Mouse (Mus musculus) megakaryocyte, embryonic 14.5 days (primary cell): Measurements from ENCODE around the gene Lhx4.

ENCODE experiments used
- FLI1 ChIP-seq: IDR thresholded peaks from 2 replicates; pipeline ENCODE4 v1.6.1; 2012; ENCODE audit warnings: low read length, inconsistent platforms, mixed read lengths
- GATA1 ChIP-seq: IDR thresholded peaks from 3 replicates; pipeline ENCODE4 v1.6.1; 2012; ENCODE audit warnings: mixed read lengths, low read length, inconsistent platforms, borderline replicate concordance

DNA sequence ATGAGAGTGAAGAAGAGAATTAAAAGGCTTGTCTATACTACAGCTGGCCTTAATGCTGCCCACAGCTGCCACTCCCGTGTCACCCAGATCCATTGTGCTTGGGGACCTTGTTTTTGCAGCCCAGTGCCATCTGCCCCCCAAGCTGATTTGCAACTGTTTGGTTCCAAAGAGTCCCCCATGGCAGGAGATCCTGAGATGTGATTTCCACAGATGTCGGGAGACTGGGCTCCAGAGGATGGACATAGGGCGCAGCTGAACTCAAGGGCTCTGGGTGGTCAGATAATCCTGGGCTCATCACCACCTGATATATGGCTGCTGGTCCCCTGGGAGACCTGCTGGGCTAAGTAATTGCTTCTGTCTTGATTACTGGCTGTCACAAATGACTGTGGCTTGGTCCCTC, 32.6 kb downstream of the Lhx4 start:
- no peak for TF ChIP-seq GATA1
- TF ChIP-seq FLI1: no peak
